Mouse (Mus musculus) small intestine, adult 2 months (tissue): ENCODE data around the gene Nod2.

Source experiments
- CTCF ChIP-seq: fragments of 200-500 bp; IDR thresholded peaks from 2 replicates; pipeline ENCODE4 v1.5.1; 2012; ENCODE audit warnings: low read depth, mild to moderate bottlenecking, control low read depth, inconsistent platforms, low read length, moderate library complexity, mixed read lengths; ENCODE audit not compliant: insufficient replicate concordance, insufficient read length; ENCODE audit errors: extremely low read depth
- POLR2A ChIP-seq: fragments of 200-500 bp; IDR thresholded peaks from 2 replicates; pipeline ENCODE4 v1.6.1; 2012; ENCODE audit warnings: low read depth, mild to moderate bottlenecking, control low read depth, inconsistent platforms, low read length, moderate library complexity

DNA sequence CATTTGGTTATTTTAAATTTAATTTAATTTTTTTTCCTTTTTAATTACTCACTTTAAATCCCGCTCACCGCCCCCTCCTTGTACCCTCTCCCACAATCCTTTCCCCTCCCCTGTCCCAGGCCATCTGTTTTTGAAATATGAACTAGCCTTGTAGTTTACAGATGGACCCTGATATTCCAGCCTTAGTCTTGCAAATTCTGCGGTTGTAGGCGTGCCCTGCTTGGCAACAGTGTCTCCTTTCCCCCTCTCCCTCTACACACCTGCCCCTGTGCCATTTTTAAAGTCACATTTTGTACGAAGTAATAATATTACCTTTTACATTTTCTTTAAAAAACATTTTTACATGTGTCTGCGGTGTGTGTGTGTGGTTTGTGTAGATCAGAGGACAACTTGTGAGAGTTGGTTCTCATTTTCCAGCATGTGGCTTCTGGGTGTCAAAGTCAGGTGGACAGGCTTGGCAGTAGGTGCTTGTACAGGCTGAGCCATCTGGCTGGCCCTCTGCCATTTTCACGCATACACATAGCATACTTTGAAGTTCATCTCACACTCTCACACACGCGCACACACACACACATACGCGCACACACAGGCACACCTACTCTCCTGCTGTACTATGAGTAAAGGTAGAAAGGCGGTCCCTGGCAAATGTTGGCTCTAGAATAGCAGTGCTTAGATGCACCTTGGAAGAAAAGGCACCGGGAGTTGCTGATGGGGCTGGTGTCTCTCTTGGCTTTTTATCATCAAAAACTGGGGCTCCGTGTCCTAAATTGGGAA is 18.9 kb upstream of the Nod2 start:
- TF ChIP-seq CTCF (no peak), POLR2A (no peak)
